Mouse (Mus musculus): ENCODE measurements around the gene Ormdl2.
"Not testable (repeated sequence)": the region's sequence is repeated elsewhere in the genome, so short reads cannot be mapped to it uniquely, and the experiment has no call there.

Ormdl2 gene

DNA sequence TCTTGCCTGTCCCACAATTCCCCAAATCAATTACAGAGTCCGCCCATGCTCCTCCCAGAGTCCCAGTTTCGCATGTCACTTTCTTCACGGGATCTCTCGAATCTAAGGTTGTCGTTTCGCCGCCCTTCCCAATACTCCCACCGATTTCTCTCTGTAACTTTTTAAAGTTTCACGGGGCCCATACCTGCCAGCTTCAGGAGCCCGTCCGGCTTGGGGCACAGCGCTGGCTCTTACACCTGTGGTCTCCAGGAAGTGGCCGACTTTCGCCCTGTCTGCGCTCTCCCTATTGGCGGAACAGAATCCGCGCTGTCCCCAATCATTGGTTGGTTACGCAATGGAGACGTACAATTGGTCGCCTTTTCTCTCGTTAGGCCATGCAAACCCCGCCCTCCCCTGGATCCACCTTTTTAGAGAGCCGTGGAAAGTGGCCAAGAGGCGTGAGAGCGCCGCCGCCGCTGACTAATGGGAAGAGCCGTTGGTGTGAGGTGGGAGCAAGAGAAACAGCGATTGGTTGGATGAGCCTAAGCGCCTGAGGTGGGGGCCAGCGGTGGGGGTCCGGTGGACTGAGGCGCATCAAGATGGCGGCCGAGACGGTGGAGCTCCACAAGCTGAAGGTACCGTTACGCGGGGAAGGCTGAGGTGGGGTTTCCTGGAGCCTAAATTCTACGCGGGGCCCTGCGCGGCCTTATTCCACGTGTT, at the start of gene Ormdl2:
Ormdl2 (minus strand) TSS at position 288 of the 699 bp plus-strand sequence.
- DNase-seq: peak; percentile 99

DNA sequence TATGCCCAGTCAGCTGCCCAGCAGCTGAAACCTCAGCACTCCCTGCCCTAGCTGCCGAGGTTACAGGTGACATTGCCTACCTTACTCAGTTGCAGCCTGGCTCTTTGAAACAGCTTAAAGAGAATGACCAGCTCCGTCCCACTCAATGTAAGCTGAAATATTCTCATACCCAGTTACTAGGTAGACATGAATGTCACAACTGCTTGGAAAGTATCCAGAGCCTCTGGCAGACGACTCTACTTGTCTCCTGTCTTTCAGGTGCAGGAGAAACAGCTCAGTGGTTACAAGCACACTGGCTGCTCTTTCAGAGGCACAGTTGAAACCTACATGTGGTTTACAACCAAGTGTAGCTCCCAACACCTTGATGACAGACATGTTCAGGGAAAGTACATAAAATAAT, 48.9 kb upstream of the Ormdl2 start:
- no peak for DNase-seq

DNA sequence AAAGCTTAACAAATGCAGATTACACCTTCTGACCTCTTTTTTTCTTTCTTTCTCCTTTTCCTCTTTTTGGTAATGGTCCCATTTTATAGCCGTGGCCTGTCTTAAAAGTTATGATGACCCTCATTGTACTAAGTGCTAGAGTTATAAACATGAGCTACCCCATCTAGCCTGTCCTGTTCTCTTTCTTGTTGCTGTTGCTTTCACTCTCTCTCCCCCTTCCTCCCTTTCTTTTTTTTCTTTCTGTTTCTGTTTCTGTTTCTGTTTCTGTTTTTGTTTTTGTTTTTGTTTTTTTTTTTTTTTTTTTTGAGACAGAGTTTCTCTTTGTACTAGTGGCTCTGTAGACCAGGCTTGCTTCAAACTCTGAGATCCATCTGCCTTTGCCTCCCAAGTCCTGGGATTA, 45.1 kb upstream of the Ormdl2 start:
- DNase-seq: no peak

DNA sequence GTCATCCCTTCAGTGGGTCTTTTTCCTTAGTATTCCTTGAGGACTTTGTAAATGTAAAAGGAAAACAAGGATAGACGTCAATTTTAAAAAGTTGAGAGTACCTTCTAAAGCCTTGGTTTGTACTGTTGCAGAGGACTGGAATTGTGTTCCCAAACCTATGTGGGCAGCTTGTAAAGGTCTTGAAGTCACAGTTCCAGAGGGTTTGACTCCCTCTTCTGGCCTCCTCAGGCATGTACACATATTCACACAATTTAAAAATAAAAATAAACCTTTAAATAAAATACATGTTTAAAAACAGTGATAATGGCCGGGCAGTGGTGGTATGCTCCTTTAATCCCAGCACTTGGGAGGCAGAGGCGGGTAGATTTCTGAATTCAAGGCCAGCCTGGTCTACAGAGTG, 44.6 kb upstream of the Ormdl2 start:
- DNase-seq: no peak

DNA sequence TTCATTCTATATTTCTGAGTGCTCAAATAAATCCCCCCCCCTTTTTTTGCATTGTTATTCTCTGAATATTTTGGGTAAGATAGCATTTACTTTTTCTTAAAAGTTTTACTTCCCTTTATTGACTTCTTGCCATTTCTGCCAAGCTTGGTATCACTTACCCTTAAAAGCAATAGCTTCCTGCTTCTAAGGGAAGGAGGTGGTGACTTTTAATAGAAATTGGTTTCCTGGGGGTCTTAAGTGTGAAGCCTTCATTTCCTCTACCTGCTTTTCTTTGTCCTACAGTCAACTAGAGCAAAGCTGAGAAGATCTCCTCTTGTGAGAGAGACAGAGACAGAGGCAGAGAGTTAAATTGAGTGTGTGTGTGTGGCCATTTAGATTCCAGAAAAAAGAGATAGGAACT, 39.7 kb upstream of the Ormdl2 start:
- DNase-seq: no peak

DNA sequence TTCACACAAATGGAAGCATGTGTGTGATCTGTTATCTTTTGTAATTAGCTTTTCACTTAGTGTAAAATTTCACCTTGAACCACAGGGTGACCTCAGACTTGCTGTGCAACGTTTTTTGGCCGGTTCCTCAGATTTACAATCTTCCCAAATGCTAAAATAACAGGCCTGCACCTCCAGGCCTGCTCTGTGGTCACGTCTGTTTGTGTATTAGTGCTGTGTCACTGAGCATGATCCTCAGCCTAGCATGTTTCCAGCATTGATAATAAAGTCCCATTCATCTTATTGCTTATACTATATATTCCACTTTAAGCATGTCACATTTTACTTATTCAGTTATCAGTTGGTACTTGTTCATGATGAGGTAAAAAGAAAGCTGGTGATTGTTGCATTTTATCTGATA, 28.9 kb upstream of the Ormdl2 start:
- no peak for DNase-seq

DNA sequence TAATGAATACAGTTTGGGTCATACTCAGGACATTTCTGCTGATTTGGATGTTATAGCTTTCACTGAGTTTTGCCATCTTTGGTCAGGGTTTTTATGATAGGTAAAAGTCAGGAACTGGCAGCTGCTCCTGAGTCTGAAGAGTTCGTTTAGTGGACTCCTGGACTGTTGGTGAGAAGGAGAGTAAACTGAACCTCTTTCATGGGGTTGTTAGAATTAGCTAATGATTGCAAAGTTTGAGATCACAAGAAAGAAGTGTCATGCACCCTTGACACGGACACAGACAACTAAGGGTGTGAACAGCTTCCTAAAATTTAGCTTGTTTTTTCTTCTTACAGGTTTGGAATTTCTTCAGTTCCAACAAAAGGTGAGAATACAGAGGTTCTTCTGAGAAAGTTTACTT, 27.0 kb upstream of the Ormdl2 start:
- DNase-seq: no peak

DNA sequence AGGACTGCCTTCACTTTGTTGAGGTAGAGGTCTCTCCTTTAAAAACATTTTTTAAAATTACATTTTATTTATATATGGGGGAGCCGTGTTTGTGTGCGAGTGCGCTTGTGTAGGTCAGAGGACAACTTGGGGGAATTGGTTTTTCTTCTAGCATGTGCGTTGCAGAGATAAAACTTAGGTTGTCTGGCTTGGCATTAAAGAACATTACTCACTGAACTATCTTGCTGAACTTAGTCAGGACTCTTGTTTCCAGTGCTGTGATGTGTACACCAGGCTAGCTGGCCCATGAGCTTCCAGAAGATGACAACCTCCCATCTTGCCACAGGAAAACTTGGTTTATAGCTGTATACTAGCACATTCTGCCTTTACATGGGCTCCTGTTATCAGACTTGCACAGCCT, 25.2 kb upstream of the Ormdl2 start:
- no peak for DNase-seq

DNA sequence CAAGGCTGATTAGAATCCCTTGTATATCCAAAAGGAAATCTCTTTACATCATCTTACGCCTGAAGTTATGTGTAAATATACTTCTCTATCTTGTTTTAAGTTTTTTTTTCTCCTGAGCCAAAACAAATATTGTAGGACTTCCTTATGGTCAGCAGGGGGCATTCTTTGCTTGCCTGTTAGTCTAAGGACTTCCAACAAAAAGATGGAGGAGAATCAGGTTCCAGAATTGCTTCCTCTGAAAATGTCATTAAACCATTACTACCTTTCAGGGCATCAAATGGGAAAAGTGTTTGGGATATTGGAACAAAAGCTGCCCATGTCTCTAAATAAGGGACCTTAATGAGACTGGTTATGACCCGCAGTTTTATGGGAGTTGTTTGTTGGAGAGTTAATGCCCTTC, 24.1 kb upstream of the Ormdl2 start:
- peak in 1 of 2 experiments; percentile 16 for DNase-seq

DNA sequence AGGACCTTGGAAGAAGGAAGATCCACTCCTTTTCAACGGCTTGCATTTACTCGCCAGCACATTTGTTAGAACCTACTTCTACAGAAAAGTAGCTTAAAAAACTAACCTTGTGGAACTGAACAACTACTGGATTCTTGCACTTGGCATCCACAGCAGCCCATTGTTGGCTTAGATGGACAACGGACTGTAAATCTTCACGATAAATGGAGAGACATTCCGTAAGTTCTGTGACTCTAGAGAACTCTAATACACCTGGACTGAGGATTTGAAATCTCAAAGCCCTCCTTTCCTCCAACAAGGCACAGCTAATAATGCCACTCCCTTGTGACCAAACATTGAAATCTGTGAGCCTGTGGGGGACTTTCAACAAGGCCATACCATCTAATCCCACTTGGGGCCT, 21.8 kb upstream of the Ormdl2 start:
- no peak for DNase-seq

DNA sequence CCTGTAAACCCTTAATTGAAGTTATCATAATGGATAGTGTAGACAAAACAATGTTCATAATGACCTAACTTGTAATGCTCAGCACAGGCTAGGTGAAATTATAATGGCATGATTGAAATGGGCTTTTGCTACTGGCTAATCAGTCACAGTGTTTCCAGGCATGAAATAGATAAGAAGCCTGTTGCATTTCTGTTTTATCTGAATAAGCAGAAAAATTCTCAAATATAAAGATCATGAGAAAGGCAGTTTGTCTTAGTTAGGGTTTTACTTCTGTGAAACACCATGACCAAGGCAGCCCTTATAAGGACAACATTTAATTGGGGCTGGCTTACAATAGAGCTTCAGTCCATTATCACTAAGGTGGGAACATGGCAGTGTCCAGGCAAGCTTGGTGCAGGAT, 19.2 kb upstream of the Ormdl2 start:
- no peak for DNase-seq

DNA sequence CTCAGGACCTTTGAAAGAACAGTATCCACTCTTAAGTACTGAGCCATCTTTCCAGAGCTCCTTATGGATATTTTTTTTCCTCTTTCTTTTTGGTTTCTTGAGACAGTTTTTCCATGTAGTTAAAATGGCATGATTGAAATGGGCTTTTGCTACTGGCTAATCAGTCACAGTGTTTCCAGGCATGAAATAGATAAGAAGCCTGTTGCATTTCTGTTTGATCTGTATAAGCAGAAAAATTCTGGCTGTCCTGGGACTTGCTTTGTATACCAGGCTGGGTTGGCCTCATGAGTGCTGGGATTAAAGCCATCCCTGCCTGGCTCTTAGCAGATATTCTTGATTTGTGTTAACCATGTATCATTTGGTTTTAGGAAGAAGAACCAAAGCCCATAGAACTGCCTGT, 18.0 kb upstream of the Ormdl2 start:
- no peak for DNase-seq

DNA sequence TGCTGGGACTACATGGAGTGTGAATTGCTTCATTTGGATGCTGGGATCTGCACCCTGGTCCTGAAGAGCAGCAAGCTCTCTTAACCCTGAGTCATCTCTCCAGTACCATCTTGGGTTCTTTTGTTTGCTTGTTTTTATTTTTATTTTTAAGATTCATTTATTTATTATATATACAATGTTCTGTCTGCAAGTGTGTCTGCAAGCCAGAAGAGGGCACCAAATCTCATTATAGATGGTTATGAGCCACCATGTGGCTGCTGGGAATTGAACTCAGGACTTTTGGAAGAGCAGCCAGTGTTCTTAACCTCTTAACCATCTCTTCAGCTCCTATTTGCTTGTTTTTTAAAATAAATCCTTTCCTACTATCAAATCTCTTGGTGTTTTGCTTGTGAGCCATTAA, 16.0 kb upstream of the Ormdl2 start:
- no peak for DNase-seq

DNA sequence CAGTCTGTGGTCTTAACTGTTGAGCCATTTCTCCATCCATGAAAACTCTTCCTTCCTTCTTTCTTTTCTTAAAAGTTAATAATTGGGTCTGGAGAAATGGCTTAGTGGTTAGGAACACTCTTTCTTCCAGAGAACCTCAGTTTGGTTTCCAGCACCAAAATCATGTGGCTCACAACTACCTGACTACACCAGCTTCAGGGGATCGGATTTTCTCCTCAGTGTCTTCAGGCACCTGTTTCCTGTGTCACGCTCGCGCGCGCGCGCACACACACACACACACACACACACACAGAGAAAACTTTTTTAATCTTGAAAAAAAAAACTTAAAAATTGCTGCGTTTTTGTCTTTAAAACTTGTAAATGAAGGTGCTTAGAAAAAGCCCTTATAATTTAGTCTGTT, 2.4 kb upstream of the Ormdl2 start:
- no peak for DNase-seq

DNA sequence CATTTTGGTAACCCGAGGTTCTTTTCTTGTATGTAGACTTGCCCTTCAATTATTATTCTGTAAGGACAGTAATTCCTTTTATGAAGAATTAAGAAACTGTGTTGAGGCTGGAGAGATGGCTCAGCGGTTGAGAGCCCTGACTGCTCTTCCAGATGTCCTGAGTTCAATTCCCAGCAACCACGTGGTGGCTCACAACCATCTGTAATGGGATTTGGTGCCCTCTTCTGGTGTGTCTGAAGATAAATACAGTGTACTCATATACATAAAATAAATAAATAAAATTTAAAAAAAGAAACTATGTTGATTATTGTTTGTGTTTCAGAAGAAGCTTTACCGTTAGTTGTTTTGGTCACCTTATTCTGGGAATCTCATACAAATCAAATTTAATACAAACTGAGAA, 1.6 kb upstream of the Ormdl2 start:
- not testable (repeated sequence) for DNase-seq

DNA sequence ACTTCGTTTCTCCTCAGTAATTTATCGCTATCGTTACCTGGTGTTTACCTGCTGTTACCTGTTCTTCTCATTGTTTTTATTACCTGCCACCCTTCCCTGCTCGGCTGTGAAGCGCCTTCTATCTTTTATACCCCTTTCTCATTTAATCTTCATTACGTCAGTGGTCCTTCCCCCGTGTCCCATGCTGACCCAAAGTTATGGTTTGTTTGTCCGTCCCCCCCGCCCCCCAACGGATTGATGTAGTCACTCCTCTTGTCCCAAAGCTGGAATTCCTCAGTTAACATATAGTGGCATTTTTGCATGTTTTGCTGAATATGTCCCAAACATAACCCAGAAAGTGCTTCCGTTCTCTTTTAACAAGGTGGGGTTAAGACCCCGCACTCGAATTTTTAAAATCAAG, 690 bp upstream of the Ormdl2 start:
- no peak for DNase-seq

DNA sequence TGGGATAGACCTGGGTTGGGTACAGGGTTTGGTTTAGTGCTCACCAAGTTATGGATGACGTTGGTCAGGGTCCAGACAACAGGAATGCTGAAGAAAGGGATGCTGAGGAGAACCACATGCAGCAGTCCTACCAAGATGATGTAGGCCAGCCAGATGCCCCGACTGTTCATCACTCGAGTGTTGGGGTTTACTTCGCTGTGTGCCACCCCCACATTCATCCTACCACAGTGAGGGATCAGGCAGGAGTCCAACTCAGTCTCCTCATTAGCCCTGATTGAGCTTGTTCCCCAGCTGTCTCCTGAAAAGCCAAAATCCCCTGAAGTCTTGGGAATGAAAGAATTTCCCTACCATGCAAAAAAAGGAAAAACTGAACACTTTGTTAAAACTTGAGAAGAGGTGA, 1.2 kb downstream of the Ormdl2 start:
- no peak for DNase-seq

DNA sequence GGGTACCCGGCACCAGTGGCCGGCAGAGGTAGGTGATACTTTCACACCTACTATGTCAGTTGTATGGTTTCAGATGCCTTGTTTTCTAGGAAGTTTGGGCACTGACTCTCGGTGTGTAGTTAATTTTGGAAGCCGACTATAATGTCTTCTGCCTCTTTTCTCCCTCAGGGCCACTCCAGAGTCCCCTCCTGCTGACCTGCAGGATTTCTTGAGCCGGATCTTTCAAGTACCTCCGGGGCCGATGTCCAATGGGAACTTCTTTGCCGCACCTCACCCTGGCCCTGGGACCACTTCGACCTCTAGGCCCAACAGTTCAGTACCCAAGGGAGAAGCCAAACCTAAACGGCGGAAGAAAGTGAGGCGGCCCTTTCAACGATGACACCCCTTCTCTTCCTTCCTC, 4.4 kb downstream of the Ormdl2 start, which contains the start of gene Sarnp:
Sarnp (plus strand) TSS at position 301 of the 400 bp plus-strand sequence.
- no peak for DNase-seq

DNA sequence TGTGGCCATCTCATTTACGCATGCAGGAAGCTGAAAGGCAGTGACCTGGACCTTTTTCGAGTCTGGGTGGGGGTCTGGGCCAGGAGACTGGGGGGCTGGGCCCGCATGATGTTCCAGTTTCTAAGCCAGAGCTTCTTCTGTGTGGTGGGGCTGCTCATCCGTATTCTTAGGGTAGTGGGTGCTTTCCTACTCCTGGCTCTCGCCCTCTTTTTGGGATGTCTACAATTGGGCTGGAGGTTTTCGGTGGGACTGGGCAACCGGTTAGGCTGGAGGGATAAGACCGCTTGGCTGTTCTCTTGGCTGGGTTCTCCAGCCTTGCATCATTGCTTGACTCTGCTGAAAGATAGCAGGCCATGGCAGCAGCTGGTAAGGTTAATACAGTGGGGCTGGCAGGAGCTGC, 14.4 kb downstream of the Ormdl2 start:
- DNase-seq: no peak

DNA sequence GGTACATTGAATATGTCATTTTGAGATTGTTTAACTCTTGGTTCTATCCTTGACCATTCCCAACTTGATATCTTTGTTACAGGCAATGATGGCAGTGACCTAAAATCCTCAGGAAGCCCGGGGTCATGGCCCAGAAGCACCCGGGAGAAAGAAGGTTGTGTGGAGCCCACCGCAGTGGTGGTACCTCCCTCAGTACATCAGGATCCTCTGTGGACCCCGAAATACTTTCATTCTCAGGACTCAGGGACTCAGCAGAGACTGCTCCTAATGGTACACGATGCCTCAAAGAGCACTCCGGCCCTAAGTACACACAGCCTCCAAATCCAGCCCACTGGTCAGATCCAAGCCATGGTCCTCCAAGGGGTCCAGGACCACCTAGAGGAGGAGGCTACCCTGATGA, 15.4 kb downstream of the Ormdl2 start:
- no peak for DNase-seq

DNA sequence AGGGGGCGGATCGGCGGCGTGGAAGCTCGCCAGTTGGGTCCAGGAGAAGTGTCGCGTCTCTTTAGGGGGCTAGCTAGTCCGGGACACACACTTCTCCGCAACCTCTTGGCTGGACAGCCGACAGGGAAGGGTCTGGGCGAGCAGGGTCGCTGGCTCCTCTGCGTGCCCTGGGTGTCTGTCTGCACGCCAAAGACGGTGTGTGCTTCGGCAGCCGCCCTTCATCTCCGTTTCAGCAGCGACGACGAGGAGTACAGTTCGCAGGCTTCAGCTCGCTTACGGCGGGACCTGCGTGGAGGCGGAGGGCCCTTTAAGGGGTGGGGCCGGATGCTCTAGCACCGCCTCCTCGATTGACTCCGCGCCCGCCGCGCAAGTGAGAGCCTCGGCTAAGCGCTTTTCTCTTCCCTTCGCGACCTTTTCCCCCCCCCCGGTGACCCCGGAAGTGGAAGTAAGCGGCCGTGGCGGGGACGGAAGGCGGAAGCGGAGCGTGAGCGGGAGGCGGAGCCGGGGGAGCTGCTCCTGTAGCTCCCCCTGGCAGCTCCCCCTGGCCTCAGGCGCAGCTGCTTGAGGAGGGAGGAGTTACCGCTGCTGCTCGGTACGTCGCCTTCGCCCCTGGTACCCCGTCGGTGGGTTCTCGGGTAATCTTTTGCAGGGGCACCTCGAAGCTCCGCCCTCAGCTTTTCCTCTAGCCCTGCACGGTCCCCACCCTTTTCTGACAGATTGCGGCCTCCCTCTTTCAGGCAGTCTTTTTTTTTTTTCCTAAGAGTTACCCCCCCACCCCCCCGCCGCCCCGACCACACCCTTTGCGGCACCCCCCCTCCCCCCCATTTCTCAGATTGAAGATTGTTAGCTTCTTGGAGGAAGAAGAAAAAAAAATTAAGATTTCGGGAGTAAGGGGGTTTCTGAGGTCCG, 16.1 kb downstream of the Ormdl2 start:
- DNase-seq: peak; percentile 97

DNA sequence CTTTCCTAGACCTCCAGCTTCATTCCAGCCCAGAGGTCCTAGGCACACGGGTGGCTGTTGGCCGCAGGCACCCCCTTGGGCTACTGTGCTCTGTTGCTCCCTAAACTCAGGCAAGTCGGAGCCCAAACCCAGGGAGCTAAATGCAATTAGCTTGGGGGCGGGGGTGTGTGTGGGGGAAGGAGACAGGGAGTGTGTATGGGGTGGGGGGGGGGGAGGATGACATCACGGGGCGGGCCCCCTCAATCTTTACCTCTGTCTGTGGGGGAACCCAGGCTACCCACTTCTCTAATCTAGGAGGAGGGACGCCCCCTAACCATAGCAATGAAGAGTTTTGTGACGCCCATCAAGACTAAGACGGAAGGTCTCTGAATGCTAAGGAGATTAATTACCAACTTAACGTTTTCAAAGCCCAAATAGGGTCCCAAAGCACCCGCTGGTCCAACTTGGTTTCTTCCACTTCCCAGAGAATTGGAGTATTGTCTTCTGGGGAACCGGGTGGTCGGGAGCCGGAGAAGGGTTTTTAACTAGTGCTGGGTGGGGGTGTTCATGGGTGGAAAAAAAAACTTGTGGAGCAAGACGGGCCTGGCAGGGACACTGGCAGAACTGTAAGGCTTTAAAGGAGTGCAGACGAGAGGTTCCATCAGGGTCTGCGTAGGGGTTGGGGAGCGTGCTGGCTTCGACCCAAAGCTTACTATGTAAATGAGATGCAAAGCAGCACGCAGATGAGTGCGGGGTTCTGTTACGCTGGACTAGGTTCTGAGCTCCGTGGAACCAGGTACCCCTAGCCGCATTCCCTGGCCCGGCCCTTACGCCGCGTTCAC, 17.0 kb downstream of the Ormdl2 start, which contains the start of gene Tmem198b:
Tmem198b (minus strand) TSS at position 100 of the 821 bp plus-strand sequence.
- DNase-seq: peak; percentile 58 to 62

DNA sequence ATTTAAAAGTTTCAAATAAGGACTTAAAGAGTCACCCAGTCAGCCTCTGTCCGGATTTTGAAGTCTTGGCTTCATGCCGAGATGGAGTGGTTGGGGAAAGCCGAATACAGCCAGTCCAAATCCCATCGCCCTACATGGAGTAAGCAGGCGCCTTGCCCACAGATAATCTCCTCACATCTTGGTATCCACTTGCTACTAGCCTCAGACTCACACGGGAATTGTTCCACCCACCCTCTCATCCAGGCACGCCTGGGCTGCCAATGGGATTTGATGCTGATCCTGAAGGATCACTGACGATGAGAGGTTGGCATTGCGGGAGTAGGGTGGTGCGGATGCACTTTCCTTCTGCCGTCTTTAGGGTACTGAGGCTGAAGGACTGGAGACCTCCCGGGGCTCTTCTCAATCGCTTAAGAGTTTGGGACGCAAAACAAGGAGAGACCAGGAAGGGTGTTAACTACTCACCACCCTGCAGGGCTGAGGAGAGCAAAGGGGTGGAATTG, 17.6 kb downstream of the Ormdl2 start, which contains the start of gene Dnajc14:
Dnajc14 (plus strand) TSS at position 292 of the 500 bp plus-strand sequence.
- DNase-seq: peak; percentile 60 to 68

Data from lung, adult 18-20 months (tissue).